Mouse (Mus musculus): Measurements from ENCODE around the gene Cacnb2.

DNA sequence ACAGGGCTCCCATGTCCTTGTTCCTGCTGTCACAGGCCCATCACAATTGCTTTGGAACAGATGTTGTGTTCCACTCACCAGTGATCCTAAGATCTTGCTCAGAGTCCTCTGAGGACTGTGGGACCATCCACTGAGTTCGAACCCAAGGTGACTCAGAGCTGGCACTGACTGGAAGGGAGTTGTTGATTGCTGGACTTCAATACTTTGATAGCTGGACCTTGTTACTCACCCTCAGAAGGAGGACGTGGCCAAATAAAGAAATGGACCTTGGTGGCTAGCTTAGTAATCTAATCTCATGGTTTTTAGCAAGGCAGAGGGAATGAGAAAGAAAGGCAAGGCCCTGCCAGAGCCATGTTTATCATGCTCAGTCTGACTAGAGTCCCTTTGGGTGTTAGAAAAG is 218.1 kb downstream of the Cacnb2 start:
- no peak for TF ChIP-seq CTCF (IDR thresholded peaks at IDR 0.05; ENCODE audit: insufficient read depth, low read depth, low read length)
- TF ChIP-seq POLR2A (IDR thresholded peaks at IDR 0.05; ENCODE audit: insufficient read depth, low read depth, low read length): no peak

All from olfactory bulb, adult 2 months (tissue).